Mouse (Mus musculus) retina, postnatal 1 day (tissue): Measurements from ENCODE around the gene Slc26a10.
"Not testable (repeated sequence)": the region's sequence is repeated elsewhere in the genome, so short reads cannot be mapped to it uniquely, and the experiment has no call there.

Experiments used
- DNase-seq: peaks from one replicate; pipeline ENCODE4 v3.0.0-alpha.2; 2012

The Slc26a10 gene

DNA sequence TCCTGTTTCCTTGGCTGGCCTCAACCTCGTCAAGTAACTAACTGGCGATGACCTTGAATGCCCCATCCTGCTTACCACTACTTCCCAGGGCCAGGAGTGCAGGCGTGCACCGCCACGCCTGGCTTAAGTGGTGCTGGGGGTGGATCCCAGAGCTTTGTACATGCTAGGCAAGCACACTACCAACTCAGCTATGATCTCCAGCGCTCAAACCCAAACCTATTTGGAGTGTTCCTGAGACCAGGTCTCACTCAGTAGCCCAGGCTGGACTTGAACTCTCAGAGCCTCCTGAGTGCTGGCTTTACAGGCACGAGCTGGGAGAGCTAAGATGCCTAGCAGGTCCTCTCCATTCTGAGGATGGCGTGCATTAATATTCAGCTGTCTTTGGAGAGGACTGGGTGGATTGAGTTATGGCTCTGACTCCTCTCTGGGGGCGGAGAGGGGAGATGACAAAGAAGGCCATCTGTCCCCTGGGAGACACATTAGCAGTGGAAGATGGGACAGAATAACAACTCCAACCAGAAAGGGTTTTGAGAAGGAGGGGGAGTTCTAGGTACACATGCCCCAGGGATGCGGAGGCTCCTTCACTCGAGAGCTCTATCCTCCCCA is 17.2 kb upstream of the Slc26a10 start:
- DNase-seq, result no peak

DNA sequence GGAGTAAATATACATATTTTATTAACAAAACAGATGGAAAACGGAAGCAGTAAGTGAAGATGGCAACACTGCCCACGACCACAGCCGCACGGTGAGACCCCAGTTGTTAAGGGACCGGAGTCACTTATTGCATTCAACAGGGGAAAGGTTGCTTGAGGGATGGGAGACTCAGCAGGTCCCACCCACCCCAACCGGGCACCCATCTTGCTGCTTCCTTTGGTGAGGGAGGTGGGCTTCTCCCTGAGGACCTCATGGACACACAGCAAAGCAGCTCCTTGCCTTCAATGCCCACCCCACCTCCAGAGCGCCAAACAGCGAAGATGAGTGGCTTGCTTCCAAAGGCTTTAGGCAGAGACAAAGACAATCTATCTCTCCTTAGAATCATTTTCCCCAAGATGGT is 16.7 kb upstream of the Slc26a10 start:
- DNase-seq, result no peak

DNA sequence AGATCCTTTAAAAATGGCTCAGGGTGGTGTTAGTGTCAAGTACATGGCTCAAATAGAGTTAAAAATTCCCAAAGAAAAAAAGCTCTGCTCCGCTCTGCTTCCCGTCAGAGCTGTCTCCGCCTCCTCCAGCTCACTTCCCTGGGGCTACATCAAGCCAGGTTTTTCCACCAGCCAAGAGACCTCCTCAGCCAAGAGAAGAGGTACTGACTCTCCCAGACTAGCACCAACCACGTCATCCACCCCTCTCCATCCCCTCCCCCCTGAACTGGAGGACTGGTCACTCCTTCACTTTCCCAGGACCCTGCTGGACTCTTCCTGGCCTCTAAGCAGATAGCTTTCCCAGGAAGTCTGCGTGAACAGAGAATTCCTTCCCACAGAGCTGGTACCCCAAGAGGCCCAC is 15.9 kb upstream of the Slc26a10 start:
- DNase-seq, result peak; percentile 64

DNA sequence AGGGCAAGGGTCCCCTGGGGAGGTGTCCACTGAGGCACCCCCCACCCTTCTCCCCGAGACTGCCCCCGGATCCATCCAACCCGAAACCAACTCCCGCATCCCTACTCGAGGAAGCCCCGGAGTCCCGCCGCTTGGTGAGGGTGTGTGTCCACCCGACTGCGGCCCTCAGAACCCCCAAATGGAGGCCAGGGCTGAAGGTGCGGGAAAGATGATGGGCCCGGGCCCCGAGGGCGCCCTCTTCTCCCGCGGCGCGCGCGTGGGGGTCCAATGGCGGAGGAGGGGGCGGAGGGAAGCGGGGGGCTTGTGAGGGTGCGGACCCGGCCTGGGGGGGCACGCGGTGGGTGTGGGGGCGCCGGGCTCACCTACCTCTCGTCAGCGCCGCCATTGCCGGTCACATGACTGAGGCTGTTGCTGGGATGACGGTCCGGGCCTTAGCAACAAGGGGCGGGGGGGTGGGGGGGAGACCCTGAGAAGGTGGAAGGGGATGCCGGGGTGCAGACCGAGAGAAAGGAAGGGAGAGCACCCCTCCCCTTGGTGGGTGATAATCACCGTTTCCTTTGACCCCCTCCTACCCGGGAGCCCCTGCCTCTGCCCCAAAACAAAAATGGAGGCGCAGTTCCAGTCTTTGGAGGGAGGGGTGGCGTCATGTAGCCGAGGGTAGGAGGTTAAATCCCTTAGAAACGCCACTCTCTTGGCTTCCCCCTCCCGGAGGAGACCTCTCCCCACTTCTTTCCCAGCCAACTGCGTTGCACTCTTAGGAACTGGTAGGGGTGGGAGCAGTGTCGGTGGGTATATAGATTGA is 15.1 kb upstream of the Slc26a10 start, which contains the start of gene Dtx3:
TSS of gene Dtx3 (minus strand) at position 401 of the 802 bp plus-strand sequence.
- peak; percentile 72 for DNase-seq

DNA sequence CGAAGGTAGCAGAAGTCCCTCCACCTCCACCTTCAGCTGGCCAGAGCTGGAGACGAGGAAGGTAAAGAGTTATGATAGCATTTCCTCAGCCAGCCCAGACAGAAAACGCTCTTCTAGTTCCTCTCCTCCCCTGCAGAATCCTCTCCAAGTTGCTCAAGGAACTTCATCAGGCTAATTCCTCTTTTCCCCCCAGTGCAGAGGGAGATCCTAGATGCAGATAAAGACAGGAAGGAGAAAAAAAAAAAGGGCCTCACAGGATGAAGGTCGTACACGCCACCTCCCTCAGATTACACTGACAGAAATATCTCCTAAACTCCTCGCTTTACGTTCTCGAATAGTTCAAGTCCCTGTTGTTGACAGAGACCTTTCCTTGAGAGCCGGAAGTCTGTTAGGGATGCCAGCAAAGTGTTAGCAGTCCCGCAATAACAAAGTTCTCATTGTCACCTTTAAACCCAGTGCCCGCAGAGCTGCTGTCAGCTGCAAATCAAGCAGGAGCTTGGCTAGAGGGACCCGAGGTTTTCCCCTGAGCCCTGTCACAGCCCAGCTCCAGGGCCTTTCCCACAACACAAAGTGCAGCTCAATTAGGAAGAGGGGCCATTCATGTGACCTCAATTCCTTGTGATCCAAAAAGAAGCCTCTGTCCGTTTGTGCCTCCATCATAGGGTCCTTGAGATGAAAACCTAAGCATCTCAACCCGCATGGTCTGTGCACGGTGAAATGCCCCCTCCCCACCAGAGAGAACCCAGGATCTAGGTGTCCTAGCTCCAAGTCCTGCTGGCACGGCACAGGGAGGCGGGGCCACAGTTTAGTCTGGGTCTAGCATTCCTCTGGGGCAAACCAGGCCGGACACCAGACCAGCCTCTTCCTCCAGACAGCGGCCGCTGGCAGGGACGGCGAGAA is 14.2 kb upstream of the Slc26a10 start:
- peak; percentile 58 for DNase-seq

DNA sequence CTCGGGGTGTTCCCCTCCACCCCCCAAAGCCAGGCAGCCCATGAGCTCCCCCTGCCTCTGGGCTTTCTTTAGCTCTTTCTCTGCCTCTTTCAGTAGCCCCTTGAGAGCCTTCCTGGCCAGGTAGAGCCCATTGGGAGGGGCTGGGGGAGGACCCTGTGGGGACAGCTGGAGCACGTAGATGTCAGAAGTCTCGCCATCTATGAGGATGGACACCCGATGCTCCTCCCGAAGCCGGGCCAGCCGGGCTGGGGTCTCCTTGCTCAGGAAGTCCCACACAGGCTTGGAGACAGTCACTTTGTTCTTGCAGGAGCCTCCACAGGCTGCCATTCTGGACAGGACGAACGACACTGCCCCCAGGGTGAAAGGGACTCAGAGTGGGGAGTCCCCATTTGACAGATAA is 12.6 kb upstream of the Slc26a10 start:
- no peak for DNase-seq

DNA sequence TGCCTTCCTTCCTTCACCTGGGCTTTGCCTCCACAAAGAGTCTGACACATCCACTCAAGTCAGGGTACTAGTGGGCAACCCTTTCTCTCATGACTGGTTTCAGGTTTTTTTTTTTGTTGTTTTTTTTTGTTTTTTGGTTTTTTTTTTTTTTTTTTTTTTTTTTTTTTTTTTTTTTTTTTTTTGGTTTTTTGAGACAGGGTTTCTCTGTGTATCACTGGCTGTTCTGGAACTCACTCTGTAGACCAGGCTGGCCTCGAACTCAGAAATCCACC is 11.5 kb upstream of the Slc26a10 start:
- not testable (repeated sequence) for DNase-seq

DNA sequence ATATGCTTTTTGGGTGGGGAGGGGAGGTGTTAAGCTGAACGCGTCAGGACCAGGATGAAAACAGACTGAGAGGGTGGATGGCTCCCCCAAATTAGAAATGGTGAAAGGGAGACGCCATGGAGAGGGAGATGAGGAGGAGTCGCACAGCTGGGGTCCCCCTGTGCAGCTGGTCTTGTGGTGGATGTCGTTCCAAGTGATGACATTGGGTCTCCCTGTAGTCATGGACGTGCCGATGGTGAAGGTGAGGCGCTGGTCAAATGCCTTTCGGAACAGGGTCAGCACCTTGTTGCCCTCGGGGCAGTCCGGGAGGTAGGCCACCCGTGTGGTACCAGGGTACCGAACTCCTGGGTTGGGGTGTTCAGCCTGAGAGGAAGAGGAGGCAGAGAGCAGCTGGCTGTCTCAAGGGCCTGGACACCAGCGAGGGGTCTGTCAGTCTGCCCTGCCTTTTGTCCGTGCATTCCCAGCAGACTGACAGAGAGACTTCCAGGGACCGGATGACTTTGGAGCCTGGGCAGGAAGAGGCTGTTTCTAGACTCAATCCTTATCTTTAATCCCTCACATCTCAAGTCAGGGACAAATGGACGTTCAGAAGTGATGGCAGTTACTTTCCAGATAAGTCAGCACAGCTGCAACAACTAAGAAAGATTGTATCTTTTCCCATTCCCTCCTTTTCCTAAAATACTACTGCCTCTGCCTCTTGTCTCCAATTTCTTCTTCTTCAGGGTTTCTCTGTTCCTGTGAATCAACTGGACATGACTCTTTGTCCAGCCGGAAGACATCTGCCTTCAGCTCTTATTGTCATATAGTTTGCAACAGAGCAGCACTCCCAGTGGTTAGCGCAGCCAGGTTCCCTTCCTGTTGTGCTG is 11.0 kb upstream of the Slc26a10 start:
- DNase-seq, result no peak

DNA sequence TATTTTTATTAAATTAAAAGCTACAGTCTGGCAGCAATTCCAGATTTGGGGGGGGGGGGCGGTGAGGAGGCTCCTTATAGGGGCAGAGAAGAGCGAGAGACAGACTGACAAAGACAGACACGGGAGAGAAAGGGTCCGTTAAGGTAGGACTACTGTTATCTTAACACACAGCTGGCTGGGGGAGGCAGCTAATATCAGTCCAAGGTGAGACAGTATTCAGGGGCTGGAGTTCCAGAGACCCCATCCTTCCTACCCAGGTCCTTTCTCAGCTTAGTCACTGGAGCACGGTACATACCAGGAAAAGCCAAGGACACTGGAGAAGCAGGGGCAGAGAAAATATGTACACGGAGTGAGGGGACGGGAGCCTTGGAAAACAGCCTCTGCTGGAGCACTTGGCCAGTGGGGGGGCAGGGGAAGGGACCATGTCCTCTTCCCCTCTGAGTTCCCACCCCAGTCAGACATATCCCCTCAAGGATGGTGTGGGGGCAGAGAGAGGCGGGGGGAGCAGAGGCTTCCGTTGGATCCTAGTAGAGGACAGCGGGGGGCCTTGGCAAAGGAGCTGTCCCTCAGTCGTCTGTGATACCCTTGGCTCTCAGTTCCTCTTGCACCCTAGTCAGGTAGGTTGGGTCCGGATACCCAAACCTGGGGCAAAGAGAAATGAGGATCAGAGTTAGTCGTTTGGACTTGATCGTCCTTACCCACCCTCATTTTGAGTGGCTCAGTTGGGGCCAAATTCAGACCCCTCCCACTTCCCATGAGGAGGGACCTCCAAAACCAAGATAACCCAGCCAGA is 10.1 kb upstream of the Slc26a10 start:
- no peak for DNase-seq

DNA sequence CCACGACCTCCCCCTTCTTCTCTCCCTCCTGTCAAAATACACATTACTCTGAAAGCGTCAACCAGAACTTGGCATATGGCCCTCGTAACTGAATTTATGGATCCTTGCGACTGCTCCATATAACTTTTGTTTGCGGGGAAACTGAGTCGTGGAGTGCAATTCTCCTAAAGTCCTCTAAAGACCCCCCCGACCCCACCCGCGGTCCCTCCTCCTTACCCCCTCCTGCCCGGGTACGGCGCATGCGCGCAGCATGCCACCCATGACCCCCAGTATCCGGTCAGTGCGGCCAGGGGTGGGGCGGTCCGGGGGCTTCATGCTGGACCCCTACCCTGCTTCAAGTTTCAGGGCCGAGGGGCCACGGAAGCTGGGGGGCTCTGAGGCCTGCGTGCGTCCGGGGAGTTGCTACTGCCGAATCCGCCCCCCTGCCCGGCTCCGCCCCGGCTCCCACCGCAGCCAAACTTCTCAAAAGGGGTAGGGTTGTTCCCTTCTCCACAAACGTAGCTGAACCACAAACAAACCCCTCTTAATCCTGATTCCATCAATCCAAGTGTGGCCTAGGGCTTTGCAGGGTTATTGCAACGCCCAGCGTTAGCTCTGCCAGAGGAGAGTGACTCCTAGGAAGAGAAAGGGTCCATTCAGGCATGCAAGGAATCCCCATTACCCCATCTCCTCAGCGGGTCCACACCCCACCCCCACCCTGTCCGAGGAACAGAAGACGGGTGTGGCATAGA is 9.4 kb upstream of the Slc26a10 start, which contains the start of gene Arhgef25:
TSS of gene Arhgef25 (minus strand) at position 433 of the 731 bp plus-strand sequence.
- DNase-seq, result peak; percentile 55

DNA sequence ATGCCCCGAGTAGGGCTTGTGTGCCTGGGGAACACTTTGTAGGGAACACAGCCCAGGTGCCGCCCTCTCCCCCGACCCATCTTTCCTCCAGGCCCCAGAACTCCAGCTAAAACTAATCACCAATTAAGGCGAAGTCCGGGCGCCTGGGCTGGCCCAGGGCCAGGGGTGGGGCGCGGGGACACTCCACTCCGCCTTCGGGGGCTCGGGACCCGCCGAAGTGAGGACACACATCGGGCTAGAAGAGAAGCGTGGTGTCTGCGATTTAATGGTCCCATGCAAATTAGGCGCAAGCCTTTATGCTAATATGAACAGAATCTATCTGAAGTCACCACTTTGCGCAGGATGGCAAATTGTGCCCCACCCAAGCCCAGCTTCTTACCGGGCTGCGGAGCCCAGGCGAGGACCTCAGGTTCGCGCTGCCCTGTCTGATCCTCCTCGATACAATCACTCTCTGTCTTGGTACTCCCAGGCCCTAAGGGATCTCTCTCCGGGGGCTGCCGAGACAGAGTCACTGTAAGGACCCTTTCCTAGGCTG is 8.7 kb upstream of the Slc26a10 start:
- peak; percentile 73 for DNase-seq

DNA sequence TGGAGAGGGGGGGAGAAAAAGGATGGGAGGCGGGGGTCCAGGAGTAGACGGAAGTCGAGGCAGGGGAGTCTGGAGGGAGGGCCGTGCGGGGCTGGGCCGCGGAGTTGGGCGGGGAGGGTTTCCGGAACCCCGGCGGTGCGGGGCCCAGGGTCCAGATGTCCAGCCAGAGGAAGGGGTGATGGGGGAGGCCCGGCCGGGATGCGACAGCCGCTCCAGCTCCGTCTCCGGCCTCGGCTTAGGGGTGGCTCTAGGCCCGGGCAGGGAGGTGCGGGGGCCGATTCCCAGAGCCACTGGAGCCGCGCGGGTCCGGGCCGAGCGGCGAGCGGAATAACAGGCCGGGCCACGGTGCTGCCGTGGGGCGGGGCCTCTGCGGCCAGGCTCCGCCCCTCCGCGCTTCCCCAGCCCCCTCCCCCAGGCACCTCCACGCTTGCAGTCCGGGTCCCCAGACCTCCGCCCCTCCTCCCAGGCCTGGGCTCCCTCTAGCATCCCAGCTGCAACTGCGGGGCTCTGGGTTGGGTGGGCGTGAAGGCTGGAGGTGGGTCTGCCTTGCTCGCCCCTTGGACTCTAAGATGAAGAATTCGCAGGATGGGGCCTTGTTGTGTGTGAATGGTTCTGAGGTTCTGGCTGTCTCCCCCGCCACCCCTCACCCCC is 8.1 kb upstream of the Slc26a10 start:
- peak; percentile 85 for DNase-seq

DNA sequence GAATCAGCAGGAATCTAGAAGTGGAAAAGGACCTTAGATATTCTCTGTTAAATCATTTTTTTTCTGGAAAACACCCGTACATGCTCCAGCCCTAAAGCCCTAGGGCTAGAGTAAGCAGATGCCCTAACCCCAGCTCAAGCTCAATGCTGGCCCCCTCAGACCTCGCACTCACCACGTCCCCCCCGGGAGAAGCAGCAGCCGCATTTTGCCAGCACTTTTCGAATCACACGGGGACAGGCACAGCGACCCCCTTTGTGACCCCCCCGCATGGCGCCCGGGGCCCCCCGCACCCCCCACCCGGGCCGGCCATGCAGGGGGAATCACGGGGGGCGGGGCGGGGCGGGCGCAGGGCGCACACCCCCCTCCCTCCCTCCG is 7.6 kb upstream of the Slc26a10 start:
- no peak for DNase-seq

DNA sequence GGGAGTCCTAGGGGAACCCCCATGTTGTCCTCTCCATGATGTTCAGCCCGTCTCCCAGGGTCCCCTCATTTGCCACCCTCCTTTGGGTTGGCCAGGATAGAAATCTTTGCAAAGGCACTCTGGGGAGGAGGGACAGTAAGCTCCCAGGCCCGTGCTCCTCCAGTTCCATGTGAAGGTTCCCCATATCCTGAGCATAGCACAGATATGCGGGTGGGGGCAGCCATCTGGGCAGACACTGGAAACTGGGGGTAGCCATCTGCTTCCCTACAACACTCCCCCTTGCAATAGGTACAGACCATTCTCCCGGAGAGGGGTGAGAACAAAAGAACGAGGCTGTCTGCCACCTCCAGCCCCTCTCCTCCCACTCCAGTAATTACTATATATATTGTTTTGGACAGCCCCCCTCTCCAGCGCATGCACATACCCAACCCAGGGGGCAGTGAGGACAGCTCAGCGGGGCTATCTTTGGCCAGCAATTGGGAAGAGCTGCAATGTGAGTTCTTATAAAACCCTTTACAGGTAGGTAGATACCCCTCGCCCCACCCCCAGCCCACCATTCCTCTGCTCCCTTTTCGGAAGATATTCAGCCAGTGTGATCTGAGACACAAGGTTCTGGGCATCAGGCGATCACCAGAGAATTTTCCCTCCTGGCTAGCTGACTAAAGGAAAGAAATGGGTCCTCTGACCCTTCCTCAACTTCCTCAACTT is 7.1 kb upstream of the Slc26a10 start:
- DNase-seq, result peak; percentile 32

DNA sequence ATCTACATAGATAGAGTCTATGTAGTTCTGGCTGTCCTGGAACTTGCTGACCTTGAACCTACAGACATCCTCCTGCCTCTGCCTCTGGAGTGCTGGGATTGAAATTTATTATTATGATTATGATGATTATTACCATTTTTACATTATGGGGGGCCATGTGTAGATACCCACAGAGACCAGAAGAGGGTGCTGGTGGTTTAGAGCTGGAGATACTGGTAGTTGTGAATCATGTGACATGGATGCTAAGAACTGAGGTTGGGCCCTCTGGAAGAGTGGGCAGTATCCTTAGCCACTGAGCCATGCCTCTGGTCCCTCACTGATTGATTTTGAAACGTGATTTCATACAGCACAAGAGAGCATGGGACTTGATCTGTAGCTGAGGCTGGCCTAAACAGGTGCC is 6.0 kb upstream of the Slc26a10 start:
- no peak for DNase-seq

DNA sequence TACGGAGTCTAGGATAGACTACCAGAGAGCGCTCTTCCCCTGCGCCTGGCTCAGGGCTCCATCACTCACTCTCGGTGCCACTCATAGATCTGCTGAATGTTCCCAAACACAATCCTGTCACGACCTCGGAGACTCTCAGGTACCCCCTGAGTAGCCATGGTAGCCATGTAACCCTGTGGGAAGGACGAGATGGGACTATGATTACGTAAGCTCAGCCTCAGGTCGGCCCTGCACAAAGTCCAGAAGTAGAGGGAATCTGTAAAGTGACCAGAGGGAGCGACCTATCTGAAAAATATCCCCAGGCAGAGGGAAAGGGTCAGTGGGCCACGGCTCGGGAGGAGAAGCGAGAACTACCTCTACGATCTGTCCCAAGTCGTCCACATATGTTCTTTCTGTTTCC is 5.1 kb upstream of the Slc26a10 start:
- DNase-seq, result no peak

DNA sequence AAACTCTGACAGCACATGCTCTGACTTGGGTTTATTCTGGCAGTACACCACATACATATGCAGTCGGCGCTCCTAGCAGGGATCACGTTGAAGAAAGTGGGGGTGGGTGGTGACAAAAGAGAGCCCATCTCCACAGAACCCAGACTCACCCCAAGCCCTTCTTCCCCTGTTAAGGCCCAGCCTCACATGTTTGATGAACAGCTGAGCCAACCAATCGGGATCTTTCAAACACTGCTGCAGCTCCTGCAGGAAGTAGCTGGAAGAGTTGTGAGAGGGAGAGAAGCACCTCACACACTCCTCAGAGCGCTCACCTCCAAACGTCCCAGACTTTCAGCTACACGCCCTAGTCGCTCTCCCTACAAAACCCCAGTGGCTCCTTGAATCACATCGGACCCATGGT is 4.7 kb upstream of the Slc26a10 start:
- peak; percentile 82 for DNase-seq

DNA sequence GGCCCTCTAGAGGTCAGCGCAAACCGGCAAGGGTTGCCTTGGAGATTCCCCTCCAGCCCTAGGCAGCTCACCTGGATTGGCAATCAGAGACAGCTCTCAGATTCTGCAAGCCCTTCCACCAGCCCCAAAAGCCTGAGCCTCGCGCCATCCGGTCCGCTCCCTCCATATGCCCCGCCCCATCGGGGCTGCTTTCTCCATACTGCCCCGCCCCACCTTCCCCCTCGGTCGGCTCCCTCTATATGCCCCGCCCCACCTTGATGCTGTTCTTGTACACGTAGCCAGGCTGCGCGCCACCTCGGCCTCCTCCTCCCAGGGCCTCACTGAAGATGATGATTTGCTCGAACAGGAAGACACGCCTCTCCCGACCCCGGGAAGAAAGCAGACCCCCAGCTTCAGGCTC is 3.3 kb upstream of the Slc26a10 start:
- DNase-seq, result peak; percentile 36

DNA sequence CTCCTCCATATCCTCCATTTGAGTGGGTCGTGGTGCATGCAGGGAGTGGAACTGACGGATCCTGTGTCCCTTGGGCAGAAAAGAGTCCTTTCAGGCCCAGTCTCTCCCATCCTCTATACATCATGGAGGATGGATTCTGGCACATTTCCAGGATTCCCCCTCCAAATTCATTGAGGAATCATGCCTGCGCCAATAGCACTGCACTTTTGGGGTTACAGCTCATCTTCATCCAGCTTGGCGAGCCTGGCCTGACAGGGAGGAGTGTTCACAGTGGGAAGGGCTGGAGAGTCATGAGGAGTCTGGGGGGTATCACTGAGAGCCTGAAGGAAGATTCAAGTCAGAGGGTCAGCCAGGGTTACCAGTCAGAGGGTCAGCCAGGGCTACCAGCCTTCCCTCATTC is 2.2 kb upstream of the Slc26a10 start:
- DNase-seq, result no peak

DNA sequence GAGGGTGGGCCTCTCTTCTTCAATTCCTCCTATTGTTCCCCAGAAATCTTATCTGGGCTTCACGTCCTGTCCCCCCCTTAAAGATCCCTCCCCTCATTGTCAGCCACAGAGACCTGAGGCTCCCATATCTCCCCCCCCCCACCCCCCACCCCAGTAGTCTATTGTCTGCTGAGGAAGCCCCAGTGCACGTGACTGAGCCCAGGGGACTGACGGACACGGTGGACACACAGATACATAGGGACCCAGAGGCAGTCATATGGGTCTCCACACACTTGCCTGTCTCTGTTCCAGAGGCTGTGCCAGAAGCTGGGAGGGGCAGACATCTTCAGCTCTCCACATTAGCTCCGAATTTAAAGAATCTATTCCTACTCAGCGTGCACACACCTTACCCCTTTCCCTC is 1.1 kb upstream of the Slc26a10 start:
- DNase-seq, result no peak
